ENCODE assay signal across 17 mouse cellular contexts in the genomic region with DNA sequence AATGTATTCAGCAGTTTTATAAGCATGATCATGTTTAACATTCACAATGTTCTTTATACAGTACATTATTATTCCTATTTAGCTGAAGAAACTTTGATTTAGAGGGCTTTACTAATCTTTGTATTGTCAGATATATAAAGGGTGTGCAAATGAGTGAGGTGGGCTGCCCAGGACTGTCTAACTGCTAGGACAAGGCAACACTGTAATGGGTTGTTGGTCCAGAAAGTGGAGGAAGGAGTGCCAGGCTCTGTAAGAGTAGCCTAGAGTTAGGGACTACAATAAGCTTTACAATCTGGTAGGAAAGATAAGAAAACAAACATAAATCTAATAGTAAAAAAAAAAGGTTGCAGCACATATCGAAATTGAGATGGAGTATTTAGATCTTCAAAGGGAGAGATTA. TPM values are rescaled to one million over a fixed set of nuclear protein-coding genes. Genes with fewer than 3 reads are reported as not detected.
"Had no signal": no experiment of that assay in that cellular context is flagged by ENCODE, and none has a peak within 500 bp of the region (broad histone marks: within the 10 kb centered on the region; RNA-seq: fewer than 3 reads in every experiment).

No protein-coding gene starts in this region.

- H3K9me3 ChIP-seq: liver, embryonic 12.5 days; megakaryocyte, embryonic 14.5 days; neural tube, embryonic 12.5 days had no signal

- H3K9ac ChIP-seq: liver, embryonic 12.5 days; liver, embryonic 14.5 days; lung, embryonic 14.5 days; neural tube, embryonic 12.5 days had no signal

- H3K27ac ChIP-seq: liver, embryonic 12.5 days; liver, embryonic 14.5 days; neural tube, embryonic 12.5 days had no signal

- DNase-seq: lung, adult 18-20 months; lung, embryonic 14.5 days; lung, postnatal 10 days; lung, postnatal 4 days; right cerebral cortex, postnatal 14 days; thymus, adult 18-20 months; thymus, postnatal 14 days; thymus, postnatal 36 days had no signal

- H3K27me3 ChIP-seq: liver, embryonic 12.5 days; megakaryocyte, embryonic 14.5 days; neural tube, embryonic 12.5 days had no signal

- H3K4me1 ChIP-seq: liver, embryonic 12.5 days; megakaryocyte, embryonic 14.5 days; neural tube, embryonic 12.5 days had no signal

- H3K36me3 ChIP-seq: liver, embryonic 12.5 days; neural tube, embryonic 12.5 days had no signal

- H3K4me3 ChIP-seq: liver, embryonic 12.5 days; megakaryocyte, embryonic 14.5 days; neural tube, embryonic 12.5 days had no signal

- ATAC-seq: liver, embryonic 12.5 days had no signal

- H3K4me2 ChIP-seq: liver, embryonic 12.5 days; lung, embryonic 14.5 days; neural tube, embryonic 12.5 days had no signal

RNA-seq across cellular contexts. Expression of gene Grm3, which starts 34.8 kb away (rescaled TPM):
- total RNA-seq: liver, adult 2 months; monocyte, adult 5-6 weeks; neutrophil, adult 5-6 weeks had no signal
- polyA plus RNA-seq: liver, adult 2 months; liver, embryonic 12.5 days; spleen, adult 2 months; thymus, postnatal 0 days had no signal
